In the genomic region with DNA sequence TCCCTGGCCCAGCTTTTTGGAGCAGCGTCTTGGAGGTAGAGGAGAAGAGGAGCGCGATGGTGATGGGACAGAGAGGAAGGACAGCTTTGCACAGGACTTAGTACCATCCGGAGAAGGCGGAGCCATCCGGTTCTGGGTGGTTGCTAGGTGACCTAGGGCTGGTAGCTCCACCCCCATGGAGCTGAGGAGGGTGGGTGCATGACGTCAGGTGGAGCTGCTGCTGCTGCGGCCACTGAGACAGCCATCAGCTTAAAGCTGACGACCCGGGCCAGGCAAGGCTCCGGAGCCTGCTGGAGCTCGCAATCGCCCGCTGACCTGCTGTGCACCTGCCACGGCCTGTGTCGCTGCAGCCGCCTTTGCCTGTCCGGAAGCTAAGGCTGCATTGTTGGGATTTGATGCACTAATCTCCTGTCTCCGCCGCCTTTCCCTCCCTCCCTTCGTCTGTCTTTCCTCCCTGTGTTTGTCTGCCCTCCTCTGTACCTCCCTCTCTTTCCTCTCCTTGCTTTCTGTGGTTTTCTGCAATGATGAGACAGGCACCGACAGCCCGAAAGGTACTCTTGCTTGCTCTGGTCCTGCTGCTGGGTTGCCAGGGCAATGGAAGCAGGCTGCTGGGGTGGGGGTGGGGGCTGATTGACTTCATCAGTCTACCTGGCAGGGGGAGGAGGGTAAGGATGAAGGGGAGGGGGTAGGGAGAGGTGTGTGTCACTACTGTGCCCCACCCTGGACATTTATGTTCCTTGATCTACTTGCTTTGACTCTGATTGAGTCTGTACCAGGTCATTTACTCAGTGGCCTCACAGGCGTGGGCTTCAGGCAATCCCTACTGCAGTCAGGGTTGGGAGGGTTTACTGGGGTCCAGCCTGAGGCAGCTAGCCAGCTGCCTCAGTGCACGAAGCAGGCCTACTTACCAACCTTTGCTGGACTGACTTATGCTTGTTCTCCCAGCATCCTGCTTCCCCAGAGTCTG, we compare ENCODE assay signal across 8 mouse cellular contexts. TPM values are rescaled to one million over a fixed set of nuclear protein-coding genes. Genes with fewer than 3 reads are reported as not detected.
DNase-seq lines count a peak whose midpoint lies in the region; ATAC-seq lines count a peak whose summit lies in the region.

No protein-coding gene starts in this region.

- peaks cover 27% of the 10 kb centered on the region for H3K4me1 ChIP-seq in hindbrain, embryonic 16.5 days (ENCODE audit: control insufficient read depth, insufficient read depth, low read depth, low read length)
- H3K4me1 ChIP-seq in lung, embryonic 16.5 days (replicated peaks; ENCODE audit: control insufficient read depth, insufficient read depth, low read length): peaks cover 6% of the 10 kb centered on the region

- 6% methylated on average over 25 of the region's 25 CpGs for WGBS in hindbrain, embryonic 16.5 days
- WGBS in lung, embryonic 16.5 days: 17% methylated on average over 25 of the region's 25 CpGs

- H3K9me3 ChIP-seq in hindbrain, embryonic 16.5 days (ENCODE audit: control insufficient read depth, low read length): no peaks in the 10 kb centered on the region
- H3K9me3 ChIP-seq in lung, embryonic 16.5 days (ENCODE audit: control insufficient read depth, low read length): no peaks in the 10 kb centered on the region

- H3K4me3 ChIP-seq in hindbrain, embryonic 16.5 days (ENCODE audit: low read length): peak overlapping the region; percentile 59
- no peak overlapping the region for H3K4me3 ChIP-seq in lung, embryonic 16.5 days (ENCODE audit: low read length)

- ATAC-seq in hindbrain, embryonic 16.5 days: peak; percentile 95
- ATAC-seq in lung, embryonic 16.5 days (ENCODE audit: low read depth): peak; percentile 66; the same call in 1 of the 2 replicates

- peak overlapping the region; percentile 77 for H3K4me2 ChIP-seq in hindbrain, embryonic 16.5 days (ENCODE audit: low read length)
- H3K4me2 ChIP-seq in lung, embryonic 16.5 days (ENCODE audit: low read depth, low read length): no peak overlapping the region

- DNase-seq in R1 (ENCODE audit: low read depth, low spot score): peak; percentile 86
- DNase-seq in cerebellum, postnatal 10 days: peak; percentile 93 to 95
- peak; percentile 67 to 73 for DNase-seq in frontal cortex, postnatal 25 days (ENCODE audit: low spot score in 2 of 2)
- peak; percentile 82 to 93 for DNase-seq in layer of hippocampus, postnatal 14 days (ENCODE audit: low spot score in 2 of 2)
- DNase-seq in retina, embryonic 14.5 days (ENCODE audit: low spot score): peak; percentile 89
- no peak for DNase-seq in spleen, postnatal 4 days (ENCODE audit: low spot score in 2 of 2)

- peak overlapping the region; percentile 87 for H3K27ac ChIP-seq in hindbrain, embryonic 16.5 days (ENCODE audit: low read depth, low read length)
- no peak overlapping the region for H3K27ac ChIP-seq in lung, embryonic 16.5 days (ENCODE audit: low read length)

- peak overlapping the region; percentile 80 for H3K9ac ChIP-seq in hindbrain, embryonic 16.5 days (ENCODE audit: low read depth, low read length)
- H3K9ac ChIP-seq in lung, embryonic 16.5 days (ENCODE audit: low read length): no peak overlapping the region

- H3K27me3 ChIP-seq in hindbrain, embryonic 16.5 days (replicated peaks; ENCODE audit: control insufficient read depth, insufficient read depth, low read length): no peaks in the 10 kb centered on the region
- H3K27me3 ChIP-seq in lung, embryonic 16.5 days (ENCODE audit: control insufficient read depth, insufficient read depth, low read depth, low read length): no peaks in the 10 kb centered on the region

- H3K36me3 ChIP-seq in hindbrain, embryonic 16.5 days (ENCODE audit: control insufficient read depth, insufficient read depth, low read length): peaks cover 32% of the 10 kb centered on the region
- peaks cover 27% of the 10 kb centered on the region for H3K36me3 ChIP-seq in lung, embryonic 16.5 days (ENCODE audit: control insufficient read depth, insufficient read depth, low read length)

RNA-seq across cellular contexts. Expression of a gene that starts 20.5 kb away (rescaled TPM):
- 155 and 167 TPM in 2 replicates for polyA plus RNA-seq in hindbrain, embryonic 16.5 days (2015; fragmentation: Nextera tagmentation; extraction: Ambion mirVana)
- 100 to 1,000 TPM; 358 to 382 TPM for total RNA-seq in layer of hippocampus, postnatal 14 days (2021)
- polyA plus RNA-seq in lung, embryonic 16.5 days (2015; fragmentation: Nextera tagmentation; extraction: Ambion mirVana): 94.5 and 95.6 TPM in 2 replicates

RNA-seq across cellular contexts. Expression of a gene that starts 30.0 kb away (rescaled TPM):
- 11.0 and 12.9 TPM in 2 replicates for polyA plus RNA-seq in hindbrain, embryonic 16.5 days (2015; fragmentation: Nextera tagmentation; extraction: Ambion mirVana)
- total RNA-seq in layer of hippocampus, postnatal 14 days (2021): 10 to 100 TPM; 20.4 to 21.1 TPM
- polyA plus RNA-seq in lung, embryonic 16.5 days (2015; fragmentation: Nextera tagmentation; extraction: Ambion mirVana): 11.9 and 15.3 TPM in 2 replicates

RNA-seq across cellular contexts. Expression of a gene that starts 30.0 kb away (rescaled TPM):
- 19.3 and 21.1 TPM in 2 replicates for polyA plus RNA-seq in hindbrain, embryonic 16.5 days (2015; fragmentation: Nextera tagmentation; extraction: Ambion mirVana)
- total RNA-seq in layer of hippocampus, postnatal 14 days (2021): 10 to 100 TPM; 24.4 to 26.0 TPM
- 7.2 and 7.6 TPM in 2 replicates for polyA plus RNA-seq in lung, embryonic 16.5 days (2015; fragmentation: Nextera tagmentation; extraction: Ambion mirVana)

RNA-seq across cellular contexts. Expression of a gene that starts 33.5 kb away (rescaled TPM):
- polyA plus RNA-seq in hindbrain, embryonic 16.5 days (2015; fragmentation: Nextera tagmentation; extraction: Ambion mirVana): 2.5 and 2.8 TPM in 2 replicates
- 10 to 100 TPM in 1 of 2 experiments, under 1 TPM in 1; 0.41 to 11.9 TPM for total RNA-seq in layer of hippocampus, postnatal 14 days (2021)
- 2.1 and 3.1 TPM in 2 replicates for polyA plus RNA-seq in lung, embryonic 16.5 days (2015; fragmentation: Nextera tagmentation; extraction: Ambion mirVana)

RNA-seq across cellular contexts. Expression of a gene that starts 50.9 kb away (rescaled TPM):
- 18.9 and 20.3 TPM in 2 replicates for polyA plus RNA-seq in hindbrain, embryonic 16.5 days (2015; fragmentation: Nextera tagmentation; extraction: Ambion mirVana)
- 10 to 100 TPM; 61.2 to 65.1 TPM for total RNA-seq in layer of hippocampus, postnatal 14 days (2021)
- 44.4 and 47.5 TPM in 2 replicates for polyA plus RNA-seq in lung, embryonic 16.5 days (2015; fragmentation: Nextera tagmentation; extraction: Ambion mirVana)

Comparison
In these comparisons a context has a peak if more than half of its experiments do, and no peak if none do; other contexts are left out.
1. DNase-seq: peak in R1 (single experiment), cerebellum, postnatal 10 days (2 of 2), frontal cortex, postnatal 25 days (2 of 2), layer of hippocampus, postnatal 14 days (2 of 2) and retina, embryonic 14.5 days (single experiment); none in spleen, postnatal 4 days (0 of 2).